Mouse (Mus musculus): ENCODE results near the gene Lig4.

DNA sequence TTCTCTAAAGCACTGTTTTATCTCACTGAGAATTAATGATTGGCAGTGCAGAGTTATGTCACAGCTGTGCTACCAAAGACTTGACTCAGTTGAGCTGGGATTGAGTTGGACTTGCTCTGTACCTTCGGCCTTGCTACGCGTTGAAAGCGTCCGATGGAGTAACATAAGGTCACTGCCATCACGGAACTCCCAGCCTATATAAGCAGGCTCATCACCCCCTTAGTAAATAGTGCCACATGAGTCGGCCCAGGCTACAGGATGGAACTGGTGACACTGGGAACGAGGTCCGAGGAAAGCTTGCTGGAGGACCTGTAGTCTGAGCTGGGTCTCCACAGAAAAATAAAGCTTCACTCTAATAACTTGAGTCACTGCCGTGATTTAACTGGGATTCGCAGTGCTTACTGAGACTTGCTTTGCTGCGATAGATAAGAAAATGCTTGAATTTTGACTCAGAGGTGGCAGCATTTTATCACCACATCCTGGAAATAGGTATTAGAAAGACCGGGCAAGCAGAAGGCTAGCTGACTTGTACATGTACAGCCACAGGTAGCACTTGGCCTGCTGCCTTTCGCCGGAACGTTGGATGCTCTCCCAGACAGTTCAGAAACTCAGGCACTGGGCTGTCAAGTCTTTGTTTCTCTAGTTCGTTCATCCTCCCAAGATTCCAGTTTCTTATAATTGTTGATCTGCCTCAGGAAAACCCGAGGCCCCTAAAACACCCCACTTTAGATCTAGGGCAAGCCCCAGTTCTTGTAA is 1.2 kb upstream of the Lig4 start:
- TF ChIP-seq CEBPB (IDR thresholded peaks at IDR 0.05; ENCODE audit: insufficient read depth, poor library complexity, severe bottlenecking), result no peak
- no peak for TF ChIP-seq POLR2AphosphoS2 (IDR thresholded peaks at IDR 0.05; ENCODE audit: insufficient read length, low read depth)
- no peak for TF ChIP-seq MAX (IDR thresholded peaks at IDR 0.05; ENCODE audit: low read depth)
- TF ChIP-seq MYOD1 (IDR thresholded peaks at IDR 0.05; ENCODE audit: control insufficient read depth in 1 of 3, insufficient read length in 2 of 3, low read depth in 2 of 3), result no peak
- TF ChIP-seq POLR2A (IDR thresholded peaks at IDR 0.05; ENCODE audit: insufficient read length, low read depth), result no peak
- no peak for TF ChIP-seq TCF12 (IDR thresholded peaks at IDR 0.05; ENCODE audit: insufficient read depth, poor library complexity, severe bottlenecking)
- TF ChIP-seq TCF3 (IDR thresholded peaks at IDR 0.05; ENCODE audit: insufficient read length, low read depth), result no peak
- TF ChIP-seq USF1 (IDR thresholded peaks at IDR 0.05; ENCODE audit: low read depth), result no peak
